Mouse (Mus musculus): Measurements from ENCODE around the gene Zfp94.

DNA sequence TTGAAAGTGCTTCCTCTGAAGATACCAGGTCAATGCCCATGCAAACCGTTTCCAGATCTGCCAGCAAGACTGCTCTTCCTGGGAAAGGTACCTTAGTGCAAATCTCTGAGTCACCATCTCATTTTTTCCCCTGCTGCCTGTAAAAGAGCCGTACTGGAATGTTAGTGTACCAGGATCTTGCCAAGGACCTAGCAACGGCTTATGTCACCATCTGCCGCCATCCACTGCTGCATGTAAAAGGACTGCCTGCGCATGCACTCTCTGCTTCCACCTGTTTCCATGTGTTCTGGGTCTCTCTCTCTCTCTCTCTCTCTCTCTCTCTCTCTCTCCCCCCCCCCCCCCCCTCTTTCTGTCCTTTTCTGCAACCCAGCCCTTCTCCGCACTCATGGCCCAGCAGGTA lies 28.0 kb downstream of the Zfp94 start:
- TF ChIP-seq CTCF (IDR thresholded peaks at IDR 0.05; ENCODE audit: low read depth) (no peak), EP300 (IDR thresholded peaks at IDR 0.05; ENCODE audit: low read depth) (no peak)

Measured in liver, embryonic 14.5 days (tissue).